Mouse (Mus musculus) layer of hippocampus, postnatal 36 days (tissue): ENCODE measurements around the gene Nsg2. TPM values are rescaled to one million over a fixed set of nuclear protein-coding genes. Genes with fewer than 3 reads are reported as not detected.

ENCODE experiments used
- DNase-seq, 2 experiments: peaks; one replicate each; pipeline ENCODE4 v3.0.0; 2022
- total RNA-seq, 2 experiments: library from RNA; stranded (reverse); gene quantifications; 2 replicates each; pipeline ENCODE4 v1.2.3; 2021

The Nsg2 gene
- total RNA-seq, 2 experiments from 2014 or later: 660 to 690 TPM

DNA sequence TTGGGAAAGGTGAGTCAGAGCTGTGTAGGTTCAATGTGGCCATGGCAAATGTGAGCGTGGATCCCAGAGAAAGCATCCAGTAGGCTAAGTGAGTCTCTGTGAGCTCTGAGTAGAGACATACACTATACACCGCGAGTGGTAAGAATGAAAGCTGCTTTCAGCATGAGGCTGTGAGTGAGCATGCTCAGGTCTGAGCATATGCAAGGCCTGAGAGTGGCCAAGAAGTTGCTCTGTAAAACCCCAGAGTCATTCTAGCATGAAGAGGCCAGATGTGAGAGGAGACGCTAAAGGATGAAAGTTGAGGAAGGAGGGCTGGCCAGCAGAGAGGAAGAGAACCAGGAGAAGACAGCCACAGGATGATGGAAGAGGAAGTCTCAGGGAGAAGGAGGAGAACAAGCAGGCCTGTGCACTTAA is 12.8 kb downstream of the Nsg2 start:
- no peak for DNase-seq

DNA sequence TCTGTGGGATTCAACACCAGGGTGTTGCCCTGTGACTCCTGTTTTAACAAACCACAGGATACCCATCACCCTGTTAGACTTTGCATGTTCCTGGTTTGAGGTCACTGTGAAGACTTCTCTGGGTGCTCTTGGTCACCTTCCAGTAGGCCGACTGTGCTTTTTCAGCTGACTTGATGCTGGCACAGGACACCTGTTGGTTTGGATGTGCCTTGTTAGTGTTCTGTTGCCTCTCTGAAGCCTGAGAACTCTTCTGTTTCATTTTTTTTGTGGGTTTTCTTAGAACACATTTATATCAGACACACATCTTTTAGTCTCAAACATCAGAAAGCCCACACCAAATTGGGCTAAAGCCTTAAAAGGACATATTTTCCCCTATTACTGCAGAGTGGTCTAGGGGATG is 13.3 kb downstream of the Nsg2 start:
- no peak for DNase-seq

DNA sequence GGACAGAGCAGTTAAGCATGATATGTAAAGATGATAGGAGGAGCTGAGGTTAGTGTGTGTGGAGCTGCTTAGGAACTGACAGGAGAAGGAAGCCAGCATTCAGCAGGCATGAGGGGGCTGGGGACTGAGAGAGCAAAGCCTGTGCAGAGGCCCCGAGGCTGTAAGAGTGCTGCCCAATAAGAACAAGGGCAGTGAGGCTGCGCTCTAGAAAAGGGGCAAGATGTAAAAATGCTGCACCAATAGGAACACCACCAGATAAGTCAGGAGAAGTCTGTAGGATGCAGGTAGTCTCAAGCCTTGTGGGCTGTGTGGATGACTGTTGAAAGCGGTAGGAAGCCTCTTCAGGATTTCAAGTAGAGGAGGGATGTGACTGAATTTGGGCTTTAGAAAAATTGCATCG is 17.9 kb downstream of the Nsg2 start:
- DNase-seq: no peak

DNA sequence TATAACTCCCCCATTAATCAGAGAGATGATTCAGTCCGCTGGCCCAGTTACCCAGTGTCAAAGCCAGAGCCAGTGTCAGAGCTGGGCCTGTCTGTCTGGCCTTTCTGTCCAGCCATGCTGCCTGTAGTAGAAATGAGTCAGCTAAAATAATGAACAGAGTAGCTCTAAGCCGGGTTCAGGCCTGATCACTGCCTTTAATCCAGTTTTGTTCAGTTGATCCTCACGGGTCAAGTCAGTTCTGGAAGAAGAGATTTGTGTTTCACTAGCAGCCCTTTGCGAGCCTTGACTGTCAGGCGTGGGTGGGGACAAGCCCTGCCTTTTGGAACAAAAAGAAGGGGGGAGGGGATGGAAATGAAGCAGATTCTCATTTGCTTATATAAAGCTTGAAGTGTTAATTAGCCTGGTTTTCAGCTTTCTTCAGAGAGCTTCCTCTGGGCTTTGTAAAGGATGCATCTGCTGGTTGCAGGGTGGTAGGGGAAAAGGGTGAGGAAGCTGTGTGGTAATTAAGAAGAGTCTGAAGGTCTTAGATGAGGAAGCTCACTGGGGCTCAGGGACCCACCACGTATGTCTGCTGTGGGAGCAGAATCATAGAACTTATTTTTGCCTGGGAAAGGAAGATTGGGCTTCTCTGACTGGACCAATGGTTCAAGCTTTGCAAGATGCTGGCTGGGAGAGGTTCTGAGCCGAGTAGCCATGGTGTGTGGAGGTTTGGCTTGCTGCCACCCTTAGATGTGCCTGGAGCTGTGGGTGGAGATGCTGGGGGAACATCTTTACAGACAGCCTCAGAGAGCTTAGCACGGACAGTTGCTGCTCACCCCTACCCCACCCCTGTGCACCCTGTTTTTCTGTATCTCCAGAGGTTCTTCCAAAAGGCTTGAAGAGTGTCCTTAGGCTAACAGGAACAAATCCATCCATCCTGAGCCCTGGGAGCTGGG is 20.0 kb downstream of the Nsg2 start:
- DNase-seq: no peak

DNA sequence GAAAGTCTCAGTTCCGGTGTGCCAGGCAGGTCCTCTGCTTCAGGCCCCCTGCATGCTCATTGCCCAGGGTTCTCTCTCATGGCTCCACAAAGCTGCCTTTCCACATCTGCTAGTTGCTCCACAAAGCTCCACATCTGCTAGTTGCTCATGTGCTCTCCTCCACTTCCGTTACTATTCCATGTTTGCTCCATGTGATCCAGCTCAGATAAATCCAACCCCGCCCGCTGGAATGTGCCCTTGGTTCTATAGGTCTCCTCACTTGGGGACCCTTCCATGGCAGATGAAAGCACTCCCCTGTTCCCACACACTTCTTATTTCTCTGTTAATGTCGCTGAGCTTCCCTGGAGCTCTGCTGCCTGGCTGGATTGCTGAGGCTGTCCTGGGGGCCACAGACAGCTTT is 26.4 kb downstream of the Nsg2 start:
- no peak for DNase-seq

DNA sequence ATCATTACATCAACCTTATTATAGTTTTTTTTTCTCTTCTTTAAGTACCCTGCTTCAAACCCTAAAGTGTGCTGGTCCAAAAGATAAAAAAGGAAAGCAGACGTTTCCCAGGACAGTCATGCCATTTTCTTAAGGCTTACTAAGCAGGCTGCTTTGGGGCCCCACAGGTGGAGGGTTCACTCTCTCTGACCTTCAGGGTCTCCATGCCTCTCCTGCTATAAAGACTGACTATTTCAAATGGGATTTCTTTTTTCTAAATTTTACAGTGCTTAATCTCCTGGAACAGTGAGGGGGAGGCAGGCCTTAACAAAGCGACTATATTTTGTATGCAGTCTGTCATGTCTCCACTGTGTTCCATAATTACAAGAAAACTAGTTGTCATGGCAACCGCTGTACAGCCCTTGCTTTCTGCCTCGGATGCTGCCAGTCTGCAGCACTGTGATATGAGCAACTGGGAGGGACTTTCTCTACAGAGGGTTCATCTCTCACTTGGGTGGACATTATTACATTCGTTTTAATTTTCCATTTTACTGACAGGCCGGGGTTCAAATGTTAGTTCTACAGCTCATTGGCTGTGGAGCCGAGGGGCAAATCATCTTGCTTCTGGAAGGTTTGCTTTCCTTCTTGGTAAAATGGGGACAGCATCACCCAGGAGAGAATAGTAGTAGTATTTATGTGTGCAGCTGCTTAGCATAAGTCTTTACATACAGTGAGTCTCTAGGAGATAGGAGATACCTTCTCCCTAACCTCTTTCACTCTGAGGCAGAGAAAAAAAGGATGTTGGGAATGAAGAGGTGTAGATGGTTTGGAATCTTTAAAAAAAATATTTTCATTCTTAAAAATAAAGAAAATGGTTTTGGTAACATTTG is 27.4 kb downstream of the Nsg2 start:
- peak in 1 of 2 experiments; percentile 46 for DNase-seq

DNA sequence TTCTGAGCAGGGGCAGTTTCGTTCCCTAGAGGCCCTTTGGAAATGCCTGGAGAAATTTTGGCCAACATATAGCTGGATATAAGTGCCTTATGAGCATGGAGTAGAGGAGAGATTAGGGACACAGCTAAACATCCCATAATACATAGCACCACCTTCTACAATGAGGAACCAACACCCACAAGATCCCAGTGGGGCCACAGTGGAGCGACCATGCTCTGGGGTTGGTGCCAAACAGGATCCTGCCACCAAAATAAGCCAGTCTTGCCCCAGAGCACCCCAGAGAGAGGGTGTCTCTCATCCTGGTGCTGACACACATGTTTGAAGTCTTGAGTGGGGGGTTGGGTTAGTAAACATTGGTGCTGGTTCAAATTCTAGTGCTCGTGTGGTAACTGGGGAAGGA is 28.3 kb downstream of the Nsg2 start:
- no peak for DNase-seq

DNA sequence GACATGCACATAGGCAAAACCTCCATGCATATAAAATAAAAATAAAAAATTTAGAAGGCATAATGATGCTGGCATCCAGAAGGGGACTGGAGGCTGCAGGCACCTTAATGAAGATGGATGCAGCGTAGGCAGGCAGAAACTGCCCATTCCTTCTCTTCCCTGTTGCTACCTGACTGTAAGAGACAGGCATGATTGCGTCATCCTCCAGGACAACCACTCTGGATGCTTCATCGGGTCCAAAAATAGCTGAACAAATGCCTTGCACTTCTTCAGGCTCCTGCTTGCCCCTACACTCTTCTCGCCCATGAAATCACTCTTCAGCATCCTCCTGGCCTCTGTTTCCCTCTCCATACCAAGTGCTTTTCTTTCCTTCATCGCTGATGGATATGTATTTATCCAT is 29.1 kb downstream of the Nsg2 start:
- no peak for DNase-seq

DNA sequence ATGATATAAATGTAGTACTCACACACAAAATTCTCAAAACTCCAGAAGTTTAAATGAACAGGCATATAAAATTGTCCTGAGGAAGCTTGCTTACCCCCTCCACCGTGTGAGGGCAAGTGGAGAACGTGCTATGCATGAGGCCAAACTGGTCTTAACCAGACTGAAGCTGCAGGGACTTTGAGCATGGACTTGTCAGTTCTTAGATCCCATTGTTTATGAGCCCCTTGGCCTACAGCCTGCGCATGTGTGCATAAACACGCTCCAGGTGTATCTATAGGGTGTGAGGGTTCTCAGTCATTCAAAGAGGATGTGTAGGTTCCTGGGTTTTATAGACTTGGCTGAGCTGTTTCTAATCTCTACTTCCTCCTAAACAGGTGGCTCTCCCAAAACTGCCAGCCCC is 31.1 kb downstream of the Nsg2 start:
- DNase-seq: no peak

DNA sequence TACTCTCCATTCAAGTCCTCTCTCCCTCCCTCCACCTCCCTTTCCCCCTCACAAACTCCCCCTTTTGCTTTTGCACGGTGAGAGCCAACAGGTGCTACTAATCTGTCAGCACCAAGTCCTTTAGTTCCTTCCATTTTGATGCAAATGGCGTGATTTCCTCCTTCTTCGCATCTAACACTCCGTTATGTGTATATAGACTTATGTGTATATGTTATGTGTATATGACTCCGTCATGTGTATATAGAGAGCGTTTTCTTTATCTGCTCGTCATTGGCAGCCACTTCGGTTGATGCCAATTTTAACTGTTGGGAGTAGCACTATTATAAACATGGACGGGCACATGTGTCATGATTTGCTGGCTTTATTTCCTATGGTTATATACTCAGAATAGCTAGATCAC is 31.8 kb downstream of the Nsg2 start:
- DNase-seq: no peak

DNA sequence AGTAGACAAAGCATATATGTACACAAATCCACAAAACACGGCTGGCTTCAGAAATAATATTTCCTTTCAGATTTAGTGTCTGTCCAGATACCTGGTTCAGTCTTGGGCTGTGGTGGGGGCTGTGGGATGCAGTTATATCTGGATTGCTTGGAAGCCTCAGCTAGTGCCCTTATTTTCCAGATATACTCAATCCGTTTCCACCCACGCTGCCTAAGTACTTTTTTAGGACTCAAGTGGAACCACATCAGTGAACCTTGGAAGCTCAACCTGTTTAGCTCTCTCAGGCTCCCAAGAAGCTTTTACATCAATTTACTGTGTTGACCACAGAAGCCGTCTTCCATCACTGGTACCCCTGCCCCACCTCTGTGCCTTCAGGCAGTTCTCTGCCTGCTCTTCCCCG is 35.6 kb downstream of the Nsg2 start:
- DNase-seq: no peak

DNA sequence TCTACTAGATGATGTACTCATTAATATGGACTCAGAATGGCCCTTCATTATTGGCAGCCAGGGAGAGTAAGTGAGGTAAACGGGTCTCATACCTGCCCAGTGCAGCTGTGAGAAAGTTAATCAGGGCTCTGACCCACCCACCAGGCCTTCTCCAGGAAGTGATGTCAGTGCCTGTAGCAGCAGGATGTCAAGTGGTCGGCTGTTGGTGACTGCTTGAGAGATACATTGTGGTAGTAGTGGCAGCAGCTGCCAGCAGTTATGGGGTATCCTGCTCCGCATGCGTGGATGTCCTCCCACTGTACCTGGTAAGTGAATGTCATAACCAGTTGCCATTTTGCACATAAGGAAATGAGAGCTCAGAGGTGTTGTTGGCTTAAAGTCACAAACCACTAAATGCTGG is 39.4 kb downstream of the Nsg2 start:
- DNase-seq: no peak

DNA sequence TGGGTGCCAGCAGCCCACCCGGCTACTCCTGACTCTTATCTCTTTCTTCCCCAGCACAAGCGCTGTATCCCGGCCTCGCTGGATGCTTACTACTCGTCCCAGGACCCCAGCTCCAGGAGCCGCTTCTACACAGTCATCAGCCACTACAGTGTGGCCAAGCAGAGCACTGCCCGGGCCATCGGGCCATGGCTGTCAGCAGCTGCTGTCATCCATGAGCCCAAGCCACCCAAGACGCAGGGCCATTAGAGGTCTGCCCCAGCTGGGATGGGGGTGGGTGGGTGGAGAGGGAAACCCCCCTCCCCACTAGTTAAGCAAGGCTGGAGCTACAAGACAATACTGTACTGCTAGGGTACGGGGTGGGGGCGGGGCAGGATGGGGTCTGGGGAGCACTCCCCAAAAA is 57.1 kb downstream of the Nsg2 start:
- DNase-seq: no peak

DNA sequence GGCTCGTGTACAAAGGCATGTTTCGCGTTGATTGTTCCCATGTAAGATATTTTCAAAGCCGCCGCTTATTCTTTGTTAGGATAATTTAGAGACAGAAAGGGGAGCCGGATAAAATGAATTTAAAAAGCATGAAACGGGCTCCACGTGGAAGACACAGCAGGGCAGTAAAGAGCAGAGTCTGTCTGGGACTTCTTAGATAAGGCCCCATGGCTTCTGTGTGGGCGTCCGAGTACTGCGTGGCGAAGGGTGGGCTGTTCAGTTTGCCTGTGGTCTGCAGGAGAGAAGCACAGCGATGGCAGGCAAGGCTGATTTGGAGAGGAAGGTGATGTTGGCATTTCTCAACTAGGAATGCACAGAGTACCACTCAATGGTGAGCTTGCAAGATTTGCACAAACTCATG is 57.6 kb downstream of the Nsg2 start:
- DNase-seq: no peak

DNA sequence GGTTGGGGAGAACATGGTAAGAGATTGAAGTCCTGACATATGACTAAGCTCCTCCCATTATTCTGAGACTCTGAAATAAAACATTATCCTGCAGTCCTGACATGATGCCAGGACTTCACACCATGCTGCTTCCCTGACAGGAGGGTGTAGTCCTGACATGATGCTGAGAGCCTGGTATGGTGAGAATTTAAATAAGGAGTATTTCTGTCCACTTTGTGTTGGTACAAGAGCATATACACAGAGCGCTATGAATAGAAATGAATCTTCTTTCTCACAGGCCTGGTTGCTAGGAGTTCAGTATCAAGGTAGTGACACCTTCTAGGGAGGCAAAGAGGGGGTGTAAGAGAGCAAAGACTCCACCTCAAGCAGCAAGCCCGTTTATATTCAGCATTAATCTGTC is 60.8 kb downstream of the Nsg2 start:
- DNase-seq: no peak

DNA sequence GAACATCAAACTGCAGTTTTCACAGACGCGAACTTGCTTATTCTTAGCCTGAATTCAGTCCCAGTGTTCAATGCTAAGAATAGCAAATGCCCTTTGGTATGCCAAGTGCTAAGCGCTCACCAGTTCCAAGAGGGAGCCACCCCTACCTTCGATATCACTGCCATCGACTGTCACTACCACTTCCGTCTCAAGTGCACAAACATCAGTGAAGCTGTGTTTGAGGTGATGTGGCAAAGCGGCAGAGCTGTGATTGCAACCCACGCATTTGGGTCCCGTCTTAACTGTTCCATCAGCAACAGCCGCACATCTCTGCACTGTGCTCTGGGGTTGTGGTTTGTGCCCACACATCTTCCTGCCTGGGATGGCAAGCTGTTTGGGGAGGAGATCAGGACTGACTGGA is 61.6 kb downstream of the Nsg2 start:
- peak; percentile 55 to 66 for DNase-seq

DNA sequence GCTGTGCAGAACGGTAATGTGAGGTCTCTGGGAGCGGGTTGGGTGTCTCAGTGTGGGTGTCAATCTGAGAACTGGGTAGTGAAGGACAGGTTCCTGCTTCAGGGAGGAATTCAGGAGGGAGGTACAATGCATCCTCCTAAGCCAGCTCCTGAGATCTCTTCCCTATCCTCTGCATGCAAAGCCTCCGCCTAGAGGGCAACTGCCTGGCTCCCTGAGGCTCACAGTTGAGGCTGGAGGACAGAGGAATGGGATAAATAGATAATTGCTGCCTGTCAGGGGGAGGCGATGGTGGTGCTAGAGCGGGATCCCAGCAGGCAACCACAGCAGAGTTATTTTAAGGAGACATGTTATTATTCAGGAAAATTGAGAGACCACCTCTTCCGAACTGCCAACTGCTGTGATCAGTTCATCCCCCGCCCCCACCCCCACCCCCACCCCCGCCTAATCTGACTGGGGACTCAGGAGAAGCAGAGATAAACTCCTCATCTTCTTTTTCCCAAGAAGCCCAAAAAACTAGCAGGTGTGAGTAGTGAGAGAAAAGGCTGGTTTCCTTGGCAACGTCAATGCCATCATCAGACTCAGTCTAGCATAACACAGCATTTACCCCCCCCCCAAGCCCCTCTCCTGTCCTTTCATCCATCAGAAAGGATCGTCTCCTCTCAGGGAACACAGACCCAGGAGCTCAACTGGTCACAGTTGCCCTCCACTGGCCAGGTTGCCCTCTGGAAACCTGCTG is 63.7 kb downstream of the Nsg2 start:
- no peak for DNase-seq

DNA sequence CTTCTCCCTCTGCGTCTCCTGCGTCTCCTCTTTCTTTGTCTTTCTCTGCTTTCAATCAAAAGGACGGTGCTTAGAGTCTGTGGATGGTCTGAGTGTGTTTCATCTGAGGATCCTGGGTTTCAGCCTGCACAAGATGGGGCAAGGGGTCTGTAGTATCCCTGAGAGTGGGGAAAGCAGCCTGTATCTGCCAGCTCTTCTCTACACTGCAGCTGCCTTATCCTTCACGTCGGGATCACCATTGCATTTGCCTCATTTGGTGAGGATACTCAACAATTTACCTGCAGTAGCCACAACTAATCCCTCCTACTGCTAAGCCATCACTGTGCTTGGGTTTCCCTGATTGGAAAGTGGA is 64.2 kb downstream of the Nsg2 start:
- DNase-seq: no peak

DNA sequence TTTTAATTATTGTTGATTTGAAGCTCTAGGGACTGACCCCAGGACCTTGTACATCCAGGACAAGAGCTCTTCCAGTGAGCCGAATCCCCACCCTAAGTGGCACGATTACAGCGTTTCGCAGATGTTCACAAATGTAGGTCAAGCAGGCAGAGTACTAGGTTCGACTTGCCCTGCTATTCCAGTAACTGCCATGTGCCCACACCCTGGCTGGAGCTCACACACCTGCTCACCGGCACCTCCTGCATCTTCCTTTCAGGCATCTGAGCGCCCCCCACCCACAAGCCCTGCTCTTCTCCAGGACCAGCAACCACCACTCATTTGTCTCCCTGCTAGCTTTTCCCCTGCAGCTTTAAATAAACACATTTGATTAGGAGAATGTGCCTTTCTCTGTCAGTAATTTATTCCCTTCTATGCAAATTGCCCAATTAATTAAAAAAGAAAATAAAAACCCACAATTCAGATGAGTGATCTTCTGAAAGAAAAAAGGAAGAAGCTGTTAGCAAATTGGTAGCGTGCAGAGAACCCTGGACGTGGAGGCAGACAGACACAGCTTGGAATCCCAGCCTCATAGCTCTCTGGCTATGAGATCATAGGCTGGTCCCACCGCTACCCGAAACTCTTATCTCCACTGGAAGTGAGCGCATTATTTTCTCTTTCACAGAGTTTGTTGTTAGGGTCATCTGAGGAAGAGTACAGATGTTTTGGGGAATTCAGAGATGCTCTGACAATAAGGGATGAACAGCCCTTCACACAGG is 68.7 kb downstream of the Nsg2 start:
- DNase-seq: no peak

DNA sequence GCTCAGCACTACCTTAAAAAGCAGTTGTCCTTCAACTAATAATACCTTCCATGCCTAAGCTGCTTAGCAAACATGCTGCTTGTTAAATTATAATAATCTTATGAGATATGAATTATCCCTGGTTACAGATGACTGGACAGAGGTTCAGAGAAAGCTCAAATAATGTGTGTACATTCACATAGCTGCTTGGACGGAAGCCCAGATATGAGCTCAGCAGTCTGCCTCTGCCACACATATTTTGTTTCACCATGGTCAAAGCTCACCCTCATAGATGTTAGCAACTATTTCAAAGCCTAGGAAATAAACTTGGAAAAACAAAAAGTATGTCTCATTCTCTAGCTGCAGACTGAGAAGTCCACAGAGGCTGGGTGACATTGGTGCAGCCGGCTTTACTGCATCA is 74.9 kb downstream of the Nsg2 start:
- DNase-seq: no peak

DNA sequence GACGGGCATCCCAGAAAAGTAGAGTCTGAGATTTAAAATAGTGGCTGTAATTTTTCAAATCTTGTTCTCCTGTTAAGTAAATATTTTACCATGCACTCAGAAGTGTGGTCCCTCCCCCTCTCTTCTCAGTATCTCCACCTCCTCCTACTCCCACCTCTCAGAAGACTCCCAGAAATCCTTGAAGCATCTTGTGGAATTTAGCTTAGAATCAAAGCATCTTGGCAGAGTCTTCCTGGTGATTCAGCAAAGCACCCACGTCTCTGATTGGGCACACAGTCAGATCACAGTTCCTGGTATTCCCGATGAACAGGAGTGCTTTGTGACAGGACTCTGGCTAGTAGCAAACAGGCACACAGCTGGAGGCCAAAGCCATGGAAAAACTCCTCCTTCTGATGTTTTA is 83.2 kb downstream of the Nsg2 start:
- DNase-seq: no peak

DNA sequence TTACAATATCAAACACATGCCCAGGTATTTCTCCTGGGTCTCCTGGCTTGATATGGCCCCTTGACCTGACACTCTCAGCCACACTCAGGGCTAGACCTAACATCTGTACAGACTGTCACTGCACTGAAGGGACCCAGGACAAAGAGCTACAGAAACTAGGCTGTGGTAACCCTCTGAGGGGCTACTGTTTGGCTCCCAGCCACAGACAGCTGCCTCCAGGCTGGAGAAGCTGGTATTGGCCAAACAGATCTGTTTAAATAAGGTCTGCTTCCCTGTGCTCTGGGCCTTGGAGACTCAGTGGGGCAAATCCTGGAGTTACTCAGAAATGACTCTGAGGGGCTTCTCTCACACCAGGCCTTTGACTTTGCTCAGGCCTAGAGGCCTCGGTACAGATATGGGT is 86.3 kb downstream of the Nsg2 start:
- DNase-seq: no peak
